Mouse (Mus musculus) MEL (cell line): ENCODE results near the gene Spred1.

ENCODE experiments used
- CHD1 ChIP-seq: IDR thresholded peaks from 2 replicates; pipeline ENCODE4 v1.6.1; 2012; ENCODE audit warnings: low read depth, mild to moderate bottlenecking, inconsistent platforms, low read length, improper control_type of control experiment
- CTCF ChIP-seq, 3 experiments: IDR thresholded peaks in 2 of 3; conservative IDR thresholded peaks in 1 of 3; 2 replicates each; pipeline ENCODE4 v1.5.1; 2011 to 2012; ENCODE audit warnings: low read length in 3 of 3, low read depth in 2 of 3, mild to moderate bottlenecking in 2 of 3, improper control_type of control experiment in 1 of 3, inconsistent platforms in 1 of 3, mixed read lengths in 1 of 3, moderate library complexity in 1 of 3; ENCODE audit not compliant: control insufficient read depth in 1 of 3, insufficient read depth in 1 of 3, poor library complexity in 1 of 3, severe bottlenecking in 1 of 3
- ELF1 ChIP-seq: IDR thresholded peaks from 2 replicates; pipeline ENCODE4 v1.6.1; 2014; ENCODE audit warnings: low read depth, mild to moderate bottlenecking, inconsistent platforms, low read length, improper control_type of control experiment, moderate library complexity
- EP300 ChIP-seq, 2 experiments: IDR thresholded peaks; 2 replicates each; pipeline ENCODE4 v1.6.1; 2011; ENCODE audit warnings: improper control_type of control experiment in 2 of 2, low read length in 2 of 2, low read depth in 1 of 2, mild to moderate bottlenecking in 1 of 2
- GATA1 ChIP-seq: IDR thresholded peaks from 2 replicates; pipeline ENCODE4 v1.6.1; 2011; ENCODE audit warnings: low read depth, low read length, improper control_type of control experiment
- KAT2A ChIP-seq: conservative IDR thresholded peaks from 2 replicates; pipeline ENCODE4 v1.6.1; 2012; ENCODE audit warnings: low read depth, low read length, improper control_type of control experiment, inconsistent platforms
- NELFE ChIP-seq: IDR thresholded peaks from 2 replicates; pipeline ENCODE4 v1.6.1; 2011; ENCODE audit warnings: low read depth, low read length, improper control_type of control experiment
- NRF1 ChIP-seq: IDR thresholded peaks from 2 replicates; pipeline ENCODE4 v1.6.1; 2014; ENCODE audit warnings: low read depth, mild to moderate bottlenecking, inconsistent platforms, low read length, improper control_type of control experiment, moderate library complexity; ENCODE audit not compliant: poor library complexity, insufficient read depth, severe bottlenecking
- POLR2A ChIP-seq, 2 experiments: IDR thresholded peaks; 2 replicates each; pipeline ENCODE4 v1.6.1; 2011 to 2012; ENCODE audit warnings: low read length in 2 of 2, mild to moderate bottlenecking in 2 of 2, control low read depth in 1 of 2, improper control_type of control experiment in 1 of 2, low read depth in 1 of 2, moderate library complexity in 1 of 2; ENCODE audit not compliant: control insufficient read depth in 1 of 2, insufficient read depth in 1 of 2, poor library complexity in 1 of 2
- POLR2AphosphoS5 ChIP-seq: IDR thresholded peaks from 2 replicates; pipeline ENCODE4 v1.6.1; 2012; ENCODE audit warnings: low read depth, borderline replicate concordance, mild to moderate bottlenecking, inconsistent platforms, low read length, moderate library complexity, mixed read lengths
- RCOR1 ChIP-seq: IDR thresholded peaks from 2 replicates; pipeline ENCODE4 v1.6.1; 2012; ENCODE audit warnings: low read depth, mild to moderate bottlenecking, inconsistent platforms, low read length, improper control_type of control experiment
- SMC3 ChIP-seq: IDR thresholded peaks from 2 replicates; pipeline ENCODE4 v1.6.1; 2011; ENCODE audit warnings: low read depth, low read length, improper control_type of control experiment
- TCF12 ChIP-seq: IDR thresholded peaks from 2 replicates; pipeline ENCODE4 v1.6.1; 2014; ENCODE audit warnings: low read depth, mild to moderate bottlenecking, inconsistent platforms, low read length, improper control_type of control experiment, moderate library complexity

- TF ChIP-seq KAT2A (no peak), GATA1 (no peak), TCF12 (no peak), CHD1 (no peak), CTCF (IDR thresholded peaks at IDR 0.05 in 2 of 3, conservative IDR thresholded peaks at IDR 0.05 in 1 of 3; ENCODE audit: control insufficient read depth in 1 of 3, insufficient read depth in 1 of 3, low read depth in 2 of 3, low read length in 3 of 3, poor library complexity in 1 of 3, severe bottlenecking in 1 of 3) (no peak), EP300 (IDR thresholded peaks at IDR 0.05; ENCODE audit: low read depth in 1 of 2, low read length in 2 of 2) (no peak), POLR2A (IDR thresholded peaks at IDR 0.05; ENCODE audit: control insufficient read depth in 1 of 2, insufficient read depth in 1 of 2, low read depth in 1 of 2, low read length in 2 of 2, poor library complexity in 1 of 2) (no peak), SMC3 (no peak), RCOR1 (no peak), POLR2AphosphoS5 (no peak), ELF1 (no peak), NELFE (no peak), NRF1 (no peak)
These were observed 16.6 kb downstream of the Spred1 start for GRCm38 (mm10) chr2:117137751-117138150.
